Mouse (Mus musculus) spleen, adult 12 weeks (tissue): ENCODE data around the gene Gm44596.
"Not testable (repeated sequence)": the region's sequence is repeated elsewhere in the genome, so short reads cannot be mapped to it uniquely, and the experiment has no call there.

Experiments
- DNase-seq: peaks from one replicate; pipeline ENCODE4 v3.0.0; 2022; ENCODE audit warnings: low spot score

The Gm44596 gene

GRCm38 (mm10) chr6:128380594-128381167, 5.4 kb downstream of the Gm44596 start:
- DNase-seq = not testable (repeated sequence)

DNA sequence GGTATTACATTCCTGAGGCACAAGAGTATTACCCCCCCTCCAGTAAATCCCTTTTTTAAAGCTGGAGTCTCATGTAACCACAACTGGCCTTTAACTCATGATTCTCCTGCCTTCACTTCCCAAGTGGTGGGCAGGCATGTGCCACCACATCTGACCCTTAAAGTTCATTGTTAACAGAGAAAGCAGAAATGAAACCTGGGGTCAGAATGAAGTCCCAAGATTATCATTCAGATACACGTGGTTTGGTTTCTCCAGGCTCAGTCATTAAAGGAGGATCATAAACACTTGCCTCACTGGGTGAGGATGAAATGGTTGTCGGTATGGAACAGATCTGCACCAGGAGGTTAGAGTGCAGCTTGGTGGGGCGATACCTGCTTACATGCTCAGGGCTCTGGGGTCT, 6.0 kb downstream of the Gm44596 start:
- no peak for DNase-seq

DNA sequence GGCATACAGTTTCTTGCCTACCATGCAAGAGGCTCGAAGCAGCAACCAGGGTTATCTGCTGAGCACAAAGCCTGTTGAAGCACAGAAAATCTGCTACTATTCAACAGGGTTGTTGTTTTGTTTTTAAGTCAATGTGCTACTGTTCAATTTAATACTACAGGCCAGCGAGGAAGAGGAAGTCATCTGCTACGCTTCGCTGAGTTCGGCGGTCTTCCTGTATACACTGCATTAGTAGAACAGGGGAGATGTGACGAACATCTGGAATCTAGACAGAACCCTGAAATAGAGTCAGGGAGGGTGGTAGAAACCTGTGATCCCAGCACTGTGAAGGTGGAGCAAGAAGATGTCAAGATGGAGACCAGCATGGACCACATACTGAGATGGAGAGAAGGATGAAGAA, 8.4 kb downstream of the Gm44596 start:
- peak; percentile 18 for DNase-seq

GRCm38 (mm10) chr6:128385026-128385425, 9.7 kb downstream of the Gm44596 start:
- DNase-seq = no peak

DNA sequence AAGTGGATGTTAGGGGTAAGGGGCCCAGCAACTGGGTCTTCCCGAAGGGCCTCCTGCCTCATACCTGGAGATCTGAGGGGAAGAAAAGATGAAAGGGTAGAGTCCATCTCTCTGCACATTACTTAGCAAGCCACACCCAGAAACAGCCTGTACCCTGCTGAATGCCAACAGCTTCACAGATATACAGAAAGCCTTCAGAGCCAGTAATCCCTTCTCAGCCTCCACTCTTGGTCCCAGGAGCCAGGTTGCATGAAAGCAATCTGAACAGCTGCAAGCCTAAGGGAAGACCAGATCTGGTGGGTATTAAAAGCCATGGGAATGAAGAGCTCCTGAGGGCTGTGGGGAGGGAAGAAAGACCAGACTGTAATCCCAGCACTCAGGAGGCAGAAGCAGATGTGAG, 13.9 kb downstream of the Gm44596 start:
- no peak for DNase-seq

DNA sequence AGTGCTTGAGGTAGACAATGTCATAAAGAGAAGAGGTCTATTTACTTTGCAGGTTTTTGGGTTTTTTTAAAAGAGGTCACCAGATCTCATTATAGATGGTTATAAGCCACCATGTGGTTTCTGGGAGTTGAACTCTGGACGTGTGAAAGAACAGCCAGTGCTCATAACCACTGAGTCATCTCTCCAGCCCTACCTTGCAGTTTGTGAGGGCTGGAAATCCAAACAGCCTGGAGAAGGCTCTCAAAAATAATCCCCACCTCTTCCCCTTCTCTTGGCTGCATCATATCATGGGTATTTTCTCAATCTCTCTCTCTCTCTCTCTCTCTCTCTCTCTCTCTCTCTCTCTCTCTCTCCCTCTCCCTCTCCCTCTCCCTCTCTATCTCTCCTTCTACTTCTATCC, 15.4 kb downstream of the Gm44596 start:
- DNase-seq = no peak

DNA sequence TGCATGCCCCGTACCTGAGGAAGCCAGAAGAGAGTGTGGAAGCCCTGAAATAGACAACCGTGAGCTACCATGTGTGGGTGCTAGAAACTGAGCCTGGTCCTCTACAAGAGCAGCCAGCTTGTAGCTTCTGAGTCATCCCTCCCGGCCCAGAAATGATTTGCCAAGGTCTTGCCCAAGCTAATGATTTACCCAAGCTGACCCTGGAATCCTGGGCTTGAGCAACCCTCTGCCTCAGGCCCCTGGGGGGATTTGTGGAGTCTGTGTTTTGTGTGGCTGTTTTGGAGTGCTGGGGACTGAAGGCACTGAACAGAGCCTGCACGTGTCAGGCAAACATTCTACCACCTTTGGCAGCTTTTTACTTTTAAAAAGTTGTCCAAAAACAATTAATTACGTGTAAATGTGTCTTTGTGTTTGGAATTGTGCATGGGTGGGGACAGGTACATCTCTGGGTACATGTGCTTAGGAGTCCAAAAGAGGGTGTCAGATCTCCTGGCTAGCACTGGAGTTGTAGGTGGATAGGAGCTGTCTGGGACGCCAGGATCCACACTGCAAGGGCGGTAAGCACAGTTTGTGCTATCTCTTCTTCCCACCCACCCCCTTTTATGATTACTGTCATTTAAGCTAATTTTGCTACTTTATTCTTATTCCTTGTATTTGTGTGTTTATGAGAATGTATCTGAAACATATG, 22.4 kb downstream of the Gm44596 start:
- no peak for DNase-seq

DNA sequence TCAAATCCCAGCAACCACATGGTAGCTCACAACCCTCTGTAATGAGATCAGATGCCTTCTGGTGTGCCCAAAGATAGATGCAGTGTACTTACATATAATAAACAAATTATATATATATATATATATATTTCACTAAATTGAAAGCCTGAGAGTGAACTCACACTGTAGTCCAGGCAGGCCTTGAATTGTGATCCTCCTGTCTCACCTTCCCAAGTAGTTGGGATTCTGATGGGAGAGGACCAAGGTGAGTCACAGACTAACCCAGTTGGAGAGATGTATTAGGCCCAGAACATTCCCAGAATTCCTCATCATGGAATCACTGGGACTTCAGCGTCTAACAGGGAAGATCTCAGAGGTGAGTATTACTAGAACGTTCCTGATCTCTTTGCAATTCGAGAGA, 23.7 kb downstream of the Gm44596 start, which contains the start of gene Nrip2:
Gene Nrip2, plus strand, starts transcription at position 301 of the 400 bp plus-strand sequence.
- DNase-seq = no peak

DNA sequence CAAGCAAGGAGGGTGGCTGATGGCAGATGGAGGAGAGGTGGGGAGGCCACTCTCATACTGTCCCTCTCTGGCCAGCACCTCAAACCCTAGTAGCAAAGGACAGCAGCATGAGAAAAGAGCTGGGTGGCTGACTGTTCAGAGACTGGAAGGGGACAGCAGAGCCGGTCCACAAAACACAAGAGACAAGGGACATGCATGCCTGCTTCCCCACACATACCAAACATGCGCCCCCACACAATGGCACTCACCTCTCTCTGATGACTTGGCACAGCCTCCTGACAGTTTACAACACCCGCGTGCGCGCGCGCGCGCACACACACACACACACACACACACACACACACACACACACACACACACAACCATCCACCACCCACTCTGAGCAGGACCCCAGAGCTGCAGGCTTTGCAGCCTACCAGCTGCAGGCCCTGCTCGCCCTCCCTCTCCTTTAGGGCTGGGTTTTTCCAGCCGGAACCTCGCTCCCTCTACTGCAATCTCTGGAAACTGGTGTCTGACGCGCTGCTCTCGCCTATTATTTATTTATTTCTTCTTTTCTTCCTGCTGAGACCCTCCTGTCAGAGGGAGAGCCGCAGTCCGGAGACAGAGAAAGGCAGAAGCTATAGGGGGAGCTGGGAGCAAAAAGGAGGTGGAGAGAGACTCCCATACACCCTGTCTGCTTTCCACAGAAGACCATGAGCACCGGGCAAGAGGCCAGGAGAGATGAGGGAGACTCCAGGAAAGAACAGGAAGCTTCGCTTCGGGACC, 24.3 kb downstream of the Gm44596 start:
- no peak for DNase-seq

- DNase-seq = no peak
Observed at GRCm38 (mm10) chr6:128404708-128405107, 29.4 kb downstream of the Gm44596 start.

GRCm38 (mm10) chr6:128408544-128409125, 33.3 kb downstream of the Gm44596 start:
- DNase-seq = no peak

GRCm38 (mm10) chr6:128410305-128410704, 35.0 kb downstream of the Gm44596 start:
- DNase-seq = no peak

DNA sequence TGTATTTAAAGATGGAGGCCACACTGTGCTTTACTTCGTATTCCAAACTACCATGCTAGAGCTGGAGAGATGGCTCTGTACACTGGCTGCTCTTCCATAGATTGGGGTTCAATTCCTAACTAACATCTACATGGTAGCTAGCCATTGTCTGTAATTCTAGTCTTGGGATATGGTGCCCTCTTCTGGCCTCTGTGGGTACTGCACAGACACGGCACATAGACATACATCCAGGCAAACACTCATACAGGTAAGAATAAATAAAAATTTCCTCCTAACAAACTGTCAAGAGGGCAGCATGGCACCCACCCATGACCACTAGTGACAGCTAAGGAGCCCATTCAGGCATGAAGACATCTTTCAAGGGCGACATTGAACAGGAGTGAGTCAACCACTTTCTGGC, 35.8 kb downstream of the Gm44596 start:
- DNase-seq = peak; percentile 65

DNA sequence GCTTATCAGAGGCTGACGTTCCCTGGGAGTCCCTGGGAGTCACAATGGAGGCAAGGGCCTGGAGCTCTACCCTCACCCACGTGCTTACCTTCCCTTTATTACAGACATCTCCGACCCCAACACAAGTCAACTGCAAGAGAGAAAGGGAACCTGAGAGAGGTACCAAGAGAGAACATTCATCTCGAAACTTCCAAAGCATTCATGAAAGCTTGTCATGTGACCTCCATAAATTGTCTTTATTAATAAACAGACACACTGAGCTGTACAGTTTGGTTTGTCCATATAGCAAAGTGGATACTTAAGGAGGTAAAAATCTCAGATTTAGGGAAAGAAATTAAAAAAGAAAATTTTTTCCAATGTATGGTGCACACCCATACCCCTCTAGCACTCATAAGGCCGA, 40.9 kb downstream of the Gm44596 start:
- no peak for DNase-seq

- DNase-seq = no peak
Observed at GRCm38 (mm10) chr6:128418076-128418475, 42.8 kb downstream of the Gm44596 start.

GRCm38 (mm10) chr6:128421036-128421435, 45.7 kb downstream of the Gm44596 start:
- DNase-seq = no peak

DNA sequence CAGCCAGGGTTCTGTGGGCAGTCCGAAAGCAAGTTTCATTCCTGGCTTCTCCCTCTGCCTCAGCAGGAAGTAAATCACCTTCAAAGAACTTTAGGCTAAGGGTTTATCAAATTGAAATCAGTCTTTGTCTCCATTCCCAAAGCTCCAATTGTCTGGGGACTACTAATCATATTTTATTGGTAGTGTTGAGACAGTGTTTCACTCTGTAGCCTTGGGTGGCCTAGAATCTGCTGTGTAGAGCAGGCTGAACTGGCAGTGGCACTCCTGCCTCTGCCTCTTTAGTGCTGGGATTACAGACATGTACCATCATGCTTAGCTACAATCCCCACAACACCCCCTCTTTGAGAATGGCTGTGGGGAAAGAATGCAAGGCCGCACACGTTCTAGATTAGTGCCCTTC, 46.2 kb downstream of the Gm44596 start:
- no peak for DNase-seq

GRCm38 (mm10) chr6:128423496-128424268, 48.4 kb downstream of the Gm44596 start:
- no peak for DNase-seq

DNA sequence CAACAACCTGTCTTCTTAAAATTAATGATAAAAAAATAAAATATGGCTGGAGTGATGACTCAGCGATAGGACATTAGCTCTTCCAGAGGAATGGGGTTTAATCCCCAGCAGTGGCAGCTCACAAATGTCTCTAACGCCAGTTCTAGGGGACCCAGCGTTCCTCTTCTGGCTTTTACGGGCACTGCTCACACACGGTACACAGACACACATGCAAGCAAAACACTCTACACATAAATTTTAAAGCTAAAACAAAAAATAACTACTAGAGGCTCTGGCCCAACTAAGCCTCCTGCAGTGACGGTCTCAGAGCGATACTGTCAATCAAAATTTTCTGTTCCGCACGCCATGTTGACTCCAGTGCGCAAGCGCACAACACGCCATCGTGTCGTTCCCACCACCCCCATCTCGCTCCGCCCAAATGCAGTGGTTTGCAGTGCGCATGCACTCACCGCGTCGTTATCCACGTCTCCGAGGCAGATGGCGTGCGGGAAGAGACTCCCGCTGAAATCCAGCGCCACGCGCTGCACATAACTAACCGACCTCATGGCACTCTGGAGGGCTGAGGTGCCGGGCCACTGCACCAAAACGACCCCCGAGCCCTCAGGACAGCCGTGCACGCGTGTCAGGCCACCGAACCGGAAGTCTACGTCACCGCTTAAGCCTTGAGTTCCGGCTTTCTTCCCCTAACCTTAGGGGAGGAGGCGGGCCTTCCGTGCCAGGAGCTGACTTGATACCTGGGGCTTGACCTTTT, 49.1 kb downstream of the Gm44596 start, which contains the start of gene Itfg2:
Gene Itfg2, minus strand, starts transcription at position 663 of the 751 bp plus-strand sequence.
- peak; percentile 96 for DNase-seq

- DNase-seq = no peak
Observed at GRCm38 (mm10) chr6:128425046-128425445, 49.7 kb downstream of the Gm44596 start.

- no peak for DNase-seq
Observed at GRCm38 (mm10) chr6:128427571-128427970, 52.3 kb downstream of the Gm44596 start.
